Mouse (Mus musculus) small intestine, adult 2 months (tissue): ENCODE results near the gene Rpap3.

Experiments used
- CTCF ChIP-seq: fragments of 200-500 bp; IDR thresholded peaks from 2 replicates; pipeline ENCODE4 v1.5.1; 2012; ENCODE audit warnings: low read depth, mild to moderate bottlenecking, control low read depth, inconsistent platforms, low read length, moderate library complexity, mixed read lengths; ENCODE audit not compliant: insufficient replicate concordance, insufficient read length; ENCODE audit errors: extremely low read depth
- POLR2A ChIP-seq: fragments of 200-500 bp; IDR thresholded peaks from 2 replicates; pipeline ENCODE4 v1.6.1; 2012; ENCODE audit warnings: low read depth, mild to moderate bottlenecking, control low read depth, inconsistent platforms, low read length, moderate library complexity

GRCm38 (mm10) chr15:97752491-97752890, 46.9 kb upstream of the Rpap3 start:
- TF ChIP-seq CTCF (no peak), POLR2A (no peak)
